Mouse (Mus musculus): ENCODE measurements around the gene Pnisr. TPM values are rescaled to one million over a fixed set of nuclear protein-coding genes. Genes with fewer than 3 reads are reported as not detected.

Pnisr gene
- 238 and 273 TPM in 2 replicates for total RNA-seq (2014; fragmentation: Nextera tagmentation)
- total RNA-seq (2017): 155 and 216 TPM in 2 replicates
- 31.4 and 66.5 TPM in 2 replicates for polyA plus RNA-seq (2012)

DNA sequence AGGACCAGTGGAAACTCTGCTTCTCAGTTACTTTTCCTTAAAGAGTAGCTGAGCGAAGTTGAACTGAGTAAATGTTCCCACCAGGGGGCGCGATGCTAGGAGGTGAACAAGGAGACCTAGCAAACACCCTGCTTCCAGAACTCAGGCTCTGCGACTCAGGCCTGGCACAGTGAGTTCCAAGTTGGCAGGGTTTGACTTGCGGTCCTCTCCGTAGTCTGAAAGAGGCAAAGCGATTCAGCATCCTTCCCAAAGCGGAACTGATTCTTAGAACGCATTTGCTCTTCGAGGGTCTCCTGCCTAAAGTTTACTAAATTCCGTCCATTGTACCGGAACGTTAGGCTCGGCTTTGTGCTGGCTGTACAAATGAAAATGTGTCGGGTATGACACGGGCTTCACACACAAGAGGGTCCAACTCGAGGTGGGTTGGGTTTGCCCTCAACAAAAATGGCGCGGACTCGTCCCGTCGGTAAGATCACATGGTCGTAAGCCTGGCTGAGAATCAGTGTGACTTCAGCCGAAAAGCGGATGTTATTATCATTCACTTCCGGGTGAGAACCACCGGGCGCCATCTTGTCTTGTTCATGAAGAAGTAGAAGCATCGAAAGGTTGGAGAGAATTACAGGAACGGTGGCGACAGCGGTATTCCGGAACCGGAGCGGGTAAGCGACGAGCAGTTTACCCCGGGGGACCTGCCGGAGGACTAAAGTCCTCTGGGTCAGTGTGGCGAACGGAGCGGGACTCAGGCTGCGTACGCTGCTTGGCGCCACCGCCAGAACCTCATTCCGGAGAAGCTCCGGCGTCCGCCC, at the start of gene Pnisr:
TSS of gene Pnisr (plus strand) at position 103 of the 806 bp plus-strand sequence.
- Histone ChIP-seq H3K36me3 (replicated peaks) (peaks cover 15% of the 10 kb centered on the region), H3K4me3 (ENCODE audit: low read depth, low read length) (peak within 1 kb of the TSS; percentile 89), H3K27me3 (ENCODE audit: insufficient read depth, low read length) (no peaks in the 10 kb centered on the region), H3K9me3 (replicated peaks) (no peaks in the 10 kb centered on the region), H3K4me1 (ENCODE audit: insufficient read depth, low read depth, low read length) (peaks cover 23% of the 10 kb centered on the region)
- TF ChIP-seq POLR2AphosphoS5 (IDR thresholded peaks at IDR 0.05; ENCODE audit: insufficient replicate concordance, low read depth, low read length) (no peak), CTCF (IDR thresholded peaks at IDR 0.05; ENCODE audit: low read depth, low read length) (peak; percentile 37; the same call in 1 of the 2 replicates)
- ATAC-seq (ENCODE audit: extremely low read depth, insufficient number of reproducible peaks, low FRiP score, poor library complexity, severe bottlenecking) (peak; percentile 83), DNase-seq (ENCODE audit: low spot score) (peak; percentile 65)

DNA sequence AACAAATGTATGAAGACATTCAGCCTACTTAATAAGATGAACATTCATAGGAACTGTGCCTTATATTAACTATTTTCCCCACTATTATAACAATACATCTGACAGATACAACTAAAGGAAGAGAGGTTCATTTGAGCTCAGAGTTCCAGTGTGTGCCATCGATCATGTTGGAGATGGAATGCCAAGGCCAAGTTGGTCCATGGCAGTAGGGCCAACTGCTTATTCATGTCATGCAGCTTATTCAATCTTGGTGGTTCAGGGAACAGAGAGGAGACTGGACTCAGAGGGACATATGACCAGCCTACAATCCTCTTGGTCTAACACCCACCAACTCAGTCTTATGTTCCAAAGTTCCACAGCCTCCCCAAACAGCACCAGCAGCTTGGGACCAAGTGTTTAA, 46.4 kb upstream of the Pnisr start:
- Histone ChIP-seq H3K4me3 (ENCODE audit: low read depth, low read length) (no peak overlapping the region), H3K36me3 (replicated peaks) (peaks cover 79% of the 10 kb centered on the region), H3K27me3 (ENCODE audit: insufficient read depth, low read length) (no peaks in the 10 kb centered on the region), H3K4me1 (ENCODE audit: insufficient read depth, low read depth, low read length) (no peaks in the 10 kb centered on the region), H3K9me3 (replicated peaks) (no peaks in the 10 kb centered on the region)
- ATAC-seq (ENCODE audit: extremely low read depth, insufficient number of reproducible peaks, low FRiP score, poor library complexity, severe bottlenecking): no peak
- DNase-seq (ENCODE audit: low spot score): no peak
- TF ChIP-seq POLR2AphosphoS5 (IDR thresholded peaks at IDR 0.05; ENCODE audit: insufficient replicate concordance, low read depth, low read length) (no peak), TAL1 (conservative IDR thresholded peaks at IDR 0.05; ENCODE audit: low read depth, low read length) (no peak), CTCF (IDR thresholded peaks at IDR 0.05; ENCODE audit: low read depth, low read length) (no peak), GATA1 (IDR thresholded peaks at IDR 0.05; ENCODE audit: borderline replicate concordance, low read length) (no peak), GATA2 (IDR thresholded peaks at IDR 0.05; ENCODE audit: borderline replicate concordance, low read depth, low read length) (no peak)

DNA sequence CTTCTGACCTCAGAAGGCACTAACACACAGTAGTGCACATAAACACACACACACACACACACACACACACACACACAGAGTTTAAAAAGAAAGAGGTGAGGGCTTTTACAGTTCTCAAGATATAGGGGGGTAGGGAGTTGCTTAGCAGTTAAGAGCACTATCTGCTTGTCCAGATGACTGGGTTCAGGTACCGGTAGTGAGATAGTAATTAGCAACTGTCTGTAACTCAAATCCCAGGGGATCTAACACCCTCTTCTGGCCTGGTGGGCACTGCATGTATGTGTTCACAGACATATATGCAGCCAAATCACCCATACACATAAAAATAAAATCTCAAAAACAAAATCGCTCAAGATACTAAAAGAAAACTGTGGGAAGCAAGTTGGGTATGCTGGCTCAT, 45.8 kb upstream of the Pnisr start:
- no peak for ATAC-seq (ENCODE audit: extremely low read depth, insufficient number of reproducible peaks, low FRiP score, poor library complexity, severe bottlenecking)
- Histone ChIP-seq H3K27me3 (ENCODE audit: insufficient read depth, low read length) (no peaks in the 10 kb centered on the region), H3K9me3 (replicated peaks) (no peaks in the 10 kb centered on the region), H3K36me3 (replicated peaks) (peaks cover 79% of the 10 kb centered on the region), H3K4me1 (ENCODE audit: insufficient read depth, low read depth, low read length) (no peaks in the 10 kb centered on the region), H3K4me3 (ENCODE audit: low read depth, low read length) (no peak overlapping the region)
- DNase-seq (ENCODE audit: low spot score): no peak
- TF ChIP-seq GATA2 (IDR thresholded peaks at IDR 0.05; ENCODE audit: borderline replicate concordance, low read depth, low read length): no peak
- TF ChIP-seq GATA1 (IDR thresholded peaks at IDR 0.05; ENCODE audit: borderline replicate concordance, low read length): no peak
- no peak for TF ChIP-seq POLR2AphosphoS5 (IDR thresholded peaks at IDR 0.05; ENCODE audit: insufficient replicate concordance, low read depth, low read length)
- TF ChIP-seq TAL1 (conservative IDR thresholded peaks at IDR 0.05; ENCODE audit: low read depth, low read length): no peak
- TF ChIP-seq CTCF (IDR thresholded peaks at IDR 0.05; ENCODE audit: low read depth, low read length): no peak

DNA sequence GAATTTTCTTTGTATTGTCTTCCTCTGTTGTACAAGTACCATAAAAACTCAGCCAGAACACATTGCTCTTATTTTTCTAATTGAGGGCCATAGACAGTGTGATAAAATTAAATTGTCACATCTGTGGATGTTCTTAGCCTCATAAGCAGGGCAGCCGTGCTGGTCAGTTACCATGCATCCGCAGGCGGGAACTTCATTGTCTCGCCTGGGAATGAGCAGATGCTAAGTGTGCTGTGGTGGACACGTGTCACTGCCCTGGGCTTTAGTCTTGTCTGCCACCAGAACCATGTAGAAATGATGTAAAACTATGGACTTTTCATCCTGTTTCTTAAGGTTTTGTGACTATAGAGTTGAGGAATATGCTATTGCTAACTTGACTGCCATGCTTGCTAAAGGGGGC, 40.2 kb upstream of the Pnisr start:
- TF ChIP-seq GATA1 (IDR thresholded peaks at IDR 0.05; ENCODE audit: borderline replicate concordance, low read length) (no peak), CTCF (IDR thresholded peaks at IDR 0.05; ENCODE audit: low read depth, low read length) (no peak), TAL1 (conservative IDR thresholded peaks at IDR 0.05; ENCODE audit: low read depth, low read length) (no peak), GATA2 (IDR thresholded peaks at IDR 0.05; ENCODE audit: borderline replicate concordance, low read depth, low read length) (no peak), POLR2AphosphoS5 (IDR thresholded peaks at IDR 0.05; ENCODE audit: insufficient replicate concordance, low read depth, low read length) (no peak)
- H3K27me3 ChIP-seq (ENCODE audit: insufficient read depth, low read length): no peaks in the 10 kb centered on the region
- peaks cover 78% of the 10 kb centered on the region for H3K36me3 ChIP-seq (replicated peaks)
- no peak for DNase-seq (ENCODE audit: low spot score)
- no peaks in the 10 kb centered on the region for H3K9me3 ChIP-seq (replicated peaks)
- no peak for ATAC-seq (ENCODE audit: extremely low read depth, insufficient number of reproducible peaks, low FRiP score, poor library complexity, severe bottlenecking)
- H3K4me1 ChIP-seq (ENCODE audit: insufficient read depth, low read depth, low read length): no peaks in the 10 kb centered on the region
- no peak overlapping the region for H3K4me3 ChIP-seq (ENCODE audit: low read depth, low read length)

DNA sequence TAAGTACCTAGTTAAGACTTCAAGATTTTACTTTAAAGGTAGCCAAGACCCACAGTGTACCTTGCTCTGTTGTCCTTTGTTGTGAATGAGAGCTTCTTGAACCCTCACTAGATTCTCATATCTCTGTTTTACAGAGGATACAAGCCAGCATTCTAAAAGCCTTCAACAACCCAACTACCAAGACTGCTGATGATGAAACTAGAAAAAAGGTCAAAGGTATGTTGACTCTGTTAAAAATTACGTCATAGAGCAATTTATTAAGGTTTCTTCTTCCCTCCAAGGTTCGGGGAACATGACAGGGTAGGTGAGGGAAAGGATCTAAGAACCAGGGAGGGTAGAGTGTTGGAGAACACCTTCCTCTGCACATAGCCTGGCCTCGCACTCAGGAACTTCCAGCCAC, 36.8 kb upstream of the Pnisr start:
- no peak overlapping the region for H3K4me3 ChIP-seq (ENCODE audit: low read depth, low read length)
- H3K36me3 ChIP-seq (replicated peaks): peaks cover 75% of the 10 kb centered on the region
- no peaks in the 10 kb centered on the region for H3K27me3 ChIP-seq (ENCODE audit: insufficient read depth, low read length)
- no peaks in the 10 kb centered on the region for H3K9me3 ChIP-seq (replicated peaks)
- ATAC-seq (ENCODE audit: extremely low read depth, insufficient number of reproducible peaks, low FRiP score, poor library complexity, severe bottlenecking) (no peak), DNase-seq (ENCODE audit: low spot score) (no peak)
- H3K4me1 ChIP-seq (ENCODE audit: insufficient read depth, low read depth, low read length): no peaks in the 10 kb centered on the region
- TF ChIP-seq GATA2 (IDR thresholded peaks at IDR 0.05; ENCODE audit: borderline replicate concordance, low read depth, low read length) (no peak), GATA1 (IDR thresholded peaks at IDR 0.05; ENCODE audit: borderline replicate concordance, low read length) (no peak), TAL1 (conservative IDR thresholded peaks at IDR 0.05; ENCODE audit: low read depth, low read length) (no peak)

DNA sequence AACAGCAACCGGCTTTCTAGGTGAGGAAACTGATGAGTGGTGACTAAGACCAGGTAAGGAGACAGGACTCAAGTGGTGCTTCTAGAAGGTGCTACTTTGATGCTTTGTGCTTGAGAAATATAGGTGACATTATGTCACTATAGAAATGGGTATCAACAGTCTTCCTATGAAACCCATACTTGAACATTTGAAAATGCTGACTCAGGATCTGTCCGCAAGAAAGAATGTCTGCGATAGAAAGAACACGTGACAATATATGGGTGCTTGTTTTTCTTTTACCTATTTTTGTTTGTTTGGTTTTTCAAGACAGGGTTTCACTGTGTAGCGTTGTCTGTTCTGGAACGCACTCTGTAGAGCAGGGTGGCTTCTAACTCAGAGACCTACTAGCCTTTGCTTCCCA, 34.7 kb upstream of the Pnisr start:
- no peaks in the 10 kb centered on the region for H3K4me1 ChIP-seq (ENCODE audit: insufficient read depth, low read depth, low read length)
- DNase-seq (ENCODE audit: low spot score) (no peak), ATAC-seq (ENCODE audit: extremely low read depth, insufficient number of reproducible peaks, low FRiP score, poor library complexity, severe bottlenecking) (no peak)
- H3K36me3 ChIP-seq (replicated peaks): peaks cover 73% of the 10 kb centered on the region
- no peaks in the 10 kb centered on the region for H3K27me3 ChIP-seq (ENCODE audit: insufficient read depth, low read length)
- no peak overlapping the region for H3K4me3 ChIP-seq (ENCODE audit: low read depth, low read length)
- TF ChIP-seq CTCF (IDR thresholded peaks at IDR 0.05; ENCODE audit: low read depth, low read length) (no peak), GATA2 (IDR thresholded peaks at IDR 0.05; ENCODE audit: borderline replicate concordance, low read depth, low read length) (no peak), TAL1 (conservative IDR thresholded peaks at IDR 0.05; ENCODE audit: low read depth, low read length) (no peak), POLR2AphosphoS5 (IDR thresholded peaks at IDR 0.05; ENCODE audit: insufficient replicate concordance, low read depth, low read length) (no peak), GATA1 (IDR thresholded peaks at IDR 0.05; ENCODE audit: borderline replicate concordance, low read length) (no peak)
- no peaks in the 10 kb centered on the region for H3K9me3 ChIP-seq (replicated peaks)

Measured in G1E (cell line).